8 mouse cellular contexts compared by ENCODE assay signal in genomic region chr1:133448351-133448931, GRCm38 (mm10). TPM values are rescaled to one million over a fixed set of nuclear protein-coding genes. Genes with fewer than 3 reads are reported as not detected.
A peak's percentile ranks its signal among the peaks of the same experiment; 100 is the strongest.
DNase-seq lines count a peak whose midpoint lies in the region; ATAC-seq lines count a peak whose summit lies in the region.

No protein-coding gene starts in this region.

- peaks cover 8% of the 10 kb centered on the region for H3K4me1 ChIP-seq in liver, embryonic 11.5 days (replicated peaks; ENCODE audit: control insufficient read depth, insufficient read depth, low read length)
- H3K4me1 ChIP-seq in forebrain, embryonic 11.5 days (replicated peaks; ENCODE audit: control insufficient read depth, insufficient read depth, low read length): peaks cover 9% of the 10 kb centered on the region; the same call in 1 of the 2 replicates

- no peaks in the 10 kb centered on the region for H3K36me3 ChIP-seq in liver, embryonic 11.5 days (ENCODE audit: control insufficient read depth, insufficient read depth, low read length)
- H3K36me3 ChIP-seq in forebrain, embryonic 11.5 days (ENCODE audit: control insufficient read depth, insufficient read depth, low read length): no peaks in the 10 kb centered on the region

- H3K27me3 ChIP-seq in liver, embryonic 11.5 days (replicated peaks; ENCODE audit: control insufficient read depth, insufficient read depth, low read length): no peaks in the 10 kb centered on the region
- H3K27me3 ChIP-seq in forebrain, embryonic 11.5 days (ENCODE audit: control insufficient read depth, insufficient read depth, low read length): no peaks in the 10 kb centered on the region

- H3K9me3 ChIP-seq in liver, embryonic 11.5 days (ENCODE audit: control insufficient read depth, low read length): no peaks in the 10 kb centered on the region
- no peaks in the 10 kb centered on the region for H3K9me3 ChIP-seq in forebrain, embryonic 11.5 days (ENCODE audit: control insufficient read depth, low read length)

- no peak overlapping the region for H3K4me3 ChIP-seq in liver, embryonic 11.5 days (ENCODE audit: low read depth, low read length)
- no peak overlapping the region for H3K4me3 ChIP-seq in forebrain, embryonic 11.5 days (ENCODE audit: low read depth, low read length)

- 30% methylated on average over 14 of the region's 14 CpGs for WGBS in liver, embryonic 11.5 days
- WGBS in forebrain, embryonic 11.5 days: 35% methylated on average over 14 of the region's 14 CpGs

- H3K9ac ChIP-seq in liver, embryonic 11.5 days (ENCODE audit: low read depth, low read length): no peak overlapping the region
- H3K9ac ChIP-seq in forebrain, embryonic 11.5 days (ENCODE audit: low read length): no peak overlapping the region

- peak overlapping the region; percentile 24 for H3K4me2 ChIP-seq in liver, embryonic 11.5 days
- no peak overlapping the region for H3K4me2 ChIP-seq in forebrain, embryonic 11.5 days (ENCODE audit: low read depth, low read length, severe bottlenecking)

- no peak for ATAC-seq in liver, embryonic 11.5 days (replicated peaks; ENCODE audit: low FRiP score)
- ATAC-seq in forebrain, embryonic 11.5 days (replicated peaks; ENCODE audit: low FRiP score): no peak
- peak; percentile 58 to 73 for ATAC-seq in hematopoietic stem cell, adult 5-6 weeks (replicated peaks in 1 of 2; ENCODE audit: insufficient read depth in 1 of 2, low FRiP score in 2 of 2, low TSS enrichment in 1 of 2, low read depth in 1 of 2, poor library complexity in 2 of 2, severe bottlenecking in 2 of 2)

- no peak for DNase-seq in liver, embryonic 11.5 days (ENCODE audit: low spot score)
- DNase-seq in liver: no peak
- peak; percentile 53 for DNase-seq in forebrain, embryonic 11.5 days (ENCODE audit: low spot score)
- peak; percentile 62 to 77 for DNase-seq in lung, adult 18-20 months
- peak; percentile 44 for DNase-seq in thymus, postnatal 4 days
- DNase-seq in urinary bladder, postnatal 14 days (ENCODE audit: low spot score): no peak
- DNase-seq in spleen, adult 18-20 months: no peak

- no peak overlapping the region for H3K27ac ChIP-seq in liver, embryonic 11.5 days (ENCODE audit: low read depth, low read length)
- H3K27ac ChIP-seq in forebrain, embryonic 11.5 days (ENCODE audit: low read depth, low read length): no peak overlapping the region

RNA-seq across cellular contexts. Expression of gene Sox13, which starts 24.3 kb away (rescaled TPM):
- polyA plus RNA-seq in liver, embryonic 11.5 days (2014; fragmentation: Nextera tagmentation; extraction: Ambion mirVana): 4.1 and 4.4 TPM in 2 replicates
- polyA plus RNA-seq in forebrain, embryonic 11.5 days (2014; fragmentation: Nextera tagmentation; extraction: Ambion mirVana): 12.3 TPM in 2 replicates
- total RNA-seq in hematopoietic stem cell, adult 5-6 weeks (2017): 1.9 and 4.1 TPM in 2 replicates

Comparison
In these comparisons a context has a peak if more than half of its experiments do, and no peak if none do; other contexts are left out.
1. ATAC-seq: peak in hematopoietic stem cell, adult 5-6 weeks (2 of 2); none in liver, embryonic 11.5 days (single experiment) and forebrain, embryonic 11.5 days (single experiment).
2. DNase-seq: peak in forebrain, embryonic 11.5 days (single experiment), lung, adult 18-20 months (2 of 2) and thymus, postnatal 4 days (single experiment); none in liver, embryonic 11.5 days (single experiment), liver (single experiment), urinary bladder, postnatal 14 days (single experiment) and spleen, adult 18-20 months (0 of 2).